Mouse (Mus musculus): ENCODE data around the gene Fbxl20. TPM values are rescaled to one million over a fixed set of nuclear protein-coding genes. Genes with fewer than 3 reads are reported as not detected.

Gene Fbxl20
- polyA plus RNA-seq, 1 experiment from 2014 or later = 10.8 TPM

GRCm38 (mm10) chr11:98049672-98050519 is 100.3 kb downstream of the Fbxl20 start:
- Histone ChIP-seq H3K9ac (ENCODE audit: low read depth, low read length) (no peak overlapping the region), H3K27me3 (replicated peaks; ENCODE audit: control insufficient read depth, insufficient read depth, low read length) (peaks cover 64% of the 10 kb centered on the region), H3K4me2 (no peak overlapping the region), H3K4me3 (ENCODE audit: low read depth, low read length) (no peak overlapping the region), H3K4me1 (replicated peaks; ENCODE audit: control insufficient read depth, insufficient read depth, low read length) (peaks cover 10% of the 10 kb centered on the region), H3K27ac (ENCODE audit: low read depth, low read length) (no peak overlapping the region), H3K9me3 (ENCODE audit: control insufficient read depth, low read length) (no peaks in the 10 kb centered on the region), H3K36me3 (ENCODE audit: control insufficient read depth, insufficient read depth, low read length) (no peaks in the 10 kb centered on the region)
- WGBS = 62% methylated on average over 14 of the region's 14 CpGs
- ATAC-seq (replicated peaks; ENCODE audit: low FRiP score) (no peak), DNase-seq (ENCODE audit: low spot score) (no peak)

GRCm38 (mm10) chr11:98047745-98048144 is 102.5 kb downstream of the Fbxl20 start:
- H3K4me2 ChIP-seq = no peak overlapping the region
- H3K4me3 ChIP-seq (ENCODE audit: low read depth, low read length) = no peak overlapping the region
- ATAC-seq (replicated peaks; ENCODE audit: low FRiP score) (no peak), DNase-seq (ENCODE audit: low spot score) (no peak)
- no peak overlapping the region for H3K27ac ChIP-seq (ENCODE audit: low read depth, low read length)
- peaks cover 6% of the 10 kb centered on the region for H3K4me1 ChIP-seq (replicated peaks; ENCODE audit: control insufficient read depth, insufficient read depth, low read length)
- H3K9me3 ChIP-seq (ENCODE audit: control insufficient read depth, low read length) = no peaks in the 10 kb centered on the region
- no peaks in the 10 kb centered on the region for H3K36me3 ChIP-seq (ENCODE audit: control insufficient read depth, insufficient read depth, low read length)
- WGBS = 78% methylated on average over 4 of the region's 4 CpGs
- peaks cover 53% of the 10 kb centered on the region for H3K27me3 ChIP-seq (replicated peaks; ENCODE audit: control insufficient read depth, insufficient read depth, low read length)
- H3K9ac ChIP-seq (ENCODE audit: low read depth, low read length) = no peak overlapping the region

- no peak overlapping the region for H3K9ac ChIP-seq (ENCODE audit: low read depth, low read length)
- no peak overlapping the region for H3K4me2 ChIP-seq
- H3K27ac ChIP-seq (ENCODE audit: low read depth, low read length) = no peak overlapping the region
- no peak overlapping the region for H3K4me3 ChIP-seq (ENCODE audit: low read depth, low read length)
- 67% methylated on average over 1 of the region's 1 CpGs for WGBS
- peaks cover 40% of the 10 kb centered on the region for H3K27me3 ChIP-seq (replicated peaks; ENCODE audit: control insufficient read depth, insufficient read depth, low read length)
- ATAC-seq (replicated peaks; ENCODE audit: low FRiP score) = no peak
- no peaks in the 10 kb centered on the region for H3K9me3 ChIP-seq (ENCODE audit: control insufficient read depth, low read length)
- DNase-seq (ENCODE audit: low spot score) = no peak
- H3K4me1 ChIP-seq (replicated peaks; ENCODE audit: control insufficient read depth, insufficient read depth, low read length) = no peaks in the 10 kb centered on the region
- H3K36me3 ChIP-seq (ENCODE audit: control insufficient read depth, insufficient read depth, low read length) = no peaks in the 10 kb centered on the region
Measured at GRCm38 (mm10) chr11:98046466-98046865, 103.7 kb downstream of the Fbxl20 start.

- H3K27ac ChIP-seq (ENCODE audit: low read depth, low read length) = no peak overlapping the region
- H3K4me2 ChIP-seq = no peak overlapping the region
- H3K9me3 ChIP-seq (ENCODE audit: control insufficient read depth, low read length) = no peaks in the 10 kb centered on the region
- H3K4me1 ChIP-seq (replicated peaks; ENCODE audit: control insufficient read depth, insufficient read depth, low read length) = no peaks in the 10 kb centered on the region
- peaks cover 32% of the 10 kb centered on the region for H3K27me3 ChIP-seq (replicated peaks; ENCODE audit: control insufficient read depth, insufficient read depth, low read length)
- H3K4me3 ChIP-seq (ENCODE audit: low read depth, low read length) = no peak overlapping the region
- DNase-seq (ENCODE audit: low spot score) = no peak
- 63% methylated on average over 4 of the region's 4 CpGs for WGBS
- no peaks in the 10 kb centered on the region for H3K36me3 ChIP-seq (ENCODE audit: control insufficient read depth, insufficient read depth, low read length)
- no peak for ATAC-seq (replicated peaks; ENCODE audit: low FRiP score)
- H3K9ac ChIP-seq (ENCODE audit: low read depth, low read length) = no peak overlapping the region
Measured at GRCm38 (mm10) chr11:98045596-98045995, 104.6 kb downstream of the Fbxl20 start.

- no peak overlapping the region for H3K27ac ChIP-seq (ENCODE audit: low read depth, low read length)
- H3K4me2 ChIP-seq = no peak overlapping the region
- 57% methylated on average over 5 of the region's 5 CpGs for WGBS
- H3K36me3 ChIP-seq (ENCODE audit: control insufficient read depth, insufficient read depth, low read length) = no peaks in the 10 kb centered on the region
- H3K4me3 ChIP-seq (ENCODE audit: low read depth, low read length) = no peak overlapping the region
- no peaks in the 10 kb centered on the region for H3K4me1 ChIP-seq (replicated peaks; ENCODE audit: control insufficient read depth, insufficient read depth, low read length)
- no peak overlapping the region for H3K9ac ChIP-seq (ENCODE audit: low read depth, low read length)
- no peaks in the 10 kb centered on the region for H3K9me3 ChIP-seq (ENCODE audit: control insufficient read depth, low read length)
- ATAC-seq (replicated peaks; ENCODE audit: low FRiP score) (no peak), DNase-seq (ENCODE audit: low spot score) (no peak)
- peaks cover 18% of the 10 kb centered on the region for H3K27me3 ChIP-seq (replicated peaks; ENCODE audit: control insufficient read depth, insufficient read depth, low read length)
Measured at GRCm38 (mm10) chr11:98044074-98044473, 106.1 kb downstream of the Fbxl20 start.

GRCm38 (mm10) chr11:98042741-98043140 is 107.5 kb downstream of the Fbxl20 start:
- ATAC-seq (replicated peaks; ENCODE audit: low FRiP score) = no peak
- Histone ChIP-seq H3K4me3 (ENCODE audit: low read depth, low read length) (no peak overlapping the region), H3K27me3 (replicated peaks; ENCODE audit: control insufficient read depth, insufficient read depth, low read length) (peaks cover 15% of the 10 kb centered on the region), H3K36me3 (ENCODE audit: control insufficient read depth, insufficient read depth, low read length) (no peaks in the 10 kb centered on the region), H3K4me2 (no peak overlapping the region), H3K9me3 (ENCODE audit: control insufficient read depth, low read length) (no peaks in the 10 kb centered on the region), H3K9ac (ENCODE audit: low read depth, low read length) (no peak overlapping the region), H3K4me1 (replicated peaks; ENCODE audit: control insufficient read depth, insufficient read depth, low read length) (no peaks in the 10 kb centered on the region), H3K27ac (ENCODE audit: low read depth, low read length) (no peak overlapping the region)
- no peak for DNase-seq (ENCODE audit: low spot score)
- WGBS = 74% methylated on average over 6 of the region's 6 CpGs

GRCm38 (mm10) chr11:98040975-98041374 is 109.2 kb downstream of the Fbxl20 start:
- Histone ChIP-seq H3K27ac (ENCODE audit: low read depth, low read length) (no peak overlapping the region), H3K9me3 (ENCODE audit: control insufficient read depth, low read length) (no peaks in the 10 kb centered on the region), H3K4me2 (no peak overlapping the region), H3K36me3 (ENCODE audit: control insufficient read depth, insufficient read depth, low read length) (no peaks in the 10 kb centered on the region), H3K4me3 (ENCODE audit: low read depth, low read length) (no peak overlapping the region), H3K9ac (ENCODE audit: low read depth, low read length) (no peak overlapping the region), H3K4me1 (replicated peaks; ENCODE audit: control insufficient read depth, insufficient read depth, low read length) (peaks cover 4% of the 10 kb centered on the region), H3K27me3 (replicated peaks; ENCODE audit: control insufficient read depth, insufficient read depth, low read length) (peaks cover 30% of the 10 kb centered on the region)
- 65% methylated on average over 8 of the region's 8 CpGs for WGBS
- no peak for ATAC-seq (replicated peaks; ENCODE audit: low FRiP score)
- no peak for DNase-seq (ENCODE audit: low spot score)

GRCm38 (mm10) chr11:98037871-98038270 is 112.3 kb downstream of the Fbxl20 start:
- Histone ChIP-seq H3K27me3 (replicated peaks; ENCODE audit: control insufficient read depth, insufficient read depth, low read length) (peaks cover 34% of the 10 kb centered on the region), H3K9ac (ENCODE audit: low read depth, low read length) (no peak overlapping the region), H3K27ac (ENCODE audit: low read depth, low read length) (no peak overlapping the region), H3K36me3 (ENCODE audit: control insufficient read depth, insufficient read depth, low read length) (no peaks in the 10 kb centered on the region), H3K4me2 (no peak overlapping the region), H3K4me1 (replicated peaks; ENCODE audit: control insufficient read depth, insufficient read depth, low read length) (peaks cover 6% of the 10 kb centered on the region), H3K4me3 (ENCODE audit: low read depth, low read length) (no peak overlapping the region), H3K9me3 (ENCODE audit: control insufficient read depth, low read length) (no peaks in the 10 kb centered on the region)
- ATAC-seq (replicated peaks; ENCODE audit: low FRiP score) = no peak
- DNase-seq (ENCODE audit: low spot score) = no peak
- WGBS = 58% methylated on average over 14 of the region's 14 CpGs

GRCm38 (mm10) chr11:98035977-98036377 is 114.2 kb downstream of the Fbxl20 start:
- WGBS = 2% methylated on average over 25 of the region's 27 CpGs
- H3K36me3 ChIP-seq (ENCODE audit: control insufficient read depth, insufficient read depth, low read length) = no peaks in the 10 kb centered on the region
- peaks cover 34% of the 10 kb centered on the region for H3K27me3 ChIP-seq (replicated peaks; ENCODE audit: control insufficient read depth, insufficient read depth, low read length)
- ATAC-seq (replicated peaks; ENCODE audit: low FRiP score) (no peak), DNase-seq (ENCODE audit: low spot score) (no peak)
- H3K4me2 ChIP-seq = peak overlapping the region; percentile 74
- peak overlapping the region; percentile 43 for H3K4me3 ChIP-seq (ENCODE audit: low read depth, low read length)
- H3K27ac ChIP-seq (ENCODE audit: low read depth, low read length) = no peak overlapping the region
- peaks cover 6% of the 10 kb centered on the region for H3K4me1 ChIP-seq (replicated peaks; ENCODE audit: control insufficient read depth, insufficient read depth, low read length)
- H3K9me3 ChIP-seq (ENCODE audit: control insufficient read depth, low read length) = no peaks in the 10 kb centered on the region
- no peak overlapping the region for H3K9ac ChIP-seq (ENCODE audit: low read depth, low read length)

All from liver, embryonic 11.5 days (tissue).